Mouse (Mus musculus): ENCODE data around the gene Atp11a.

DNA sequence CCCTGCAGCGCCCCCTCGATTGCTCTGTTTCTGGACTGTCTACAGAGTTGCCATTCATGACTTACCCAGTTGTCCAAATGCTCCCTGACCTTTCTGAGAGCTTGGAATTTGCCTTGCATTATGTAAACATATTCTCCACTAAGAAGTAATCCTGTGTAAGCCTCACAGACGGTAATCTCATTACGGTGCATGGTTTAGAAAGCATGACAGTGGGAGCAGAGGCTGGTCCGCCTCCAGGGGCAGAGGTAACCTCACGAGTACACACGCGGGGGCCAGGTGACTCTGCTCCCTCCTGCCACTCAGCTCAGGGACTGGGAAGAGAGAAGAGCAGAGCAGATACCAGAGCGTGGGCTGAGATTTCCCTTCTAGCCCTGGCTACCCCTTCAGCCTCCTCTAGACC, 37.7 kb upstream of the Atp11a start:
- no peak for TF ChIP-seq CTCF (IDR thresholded peaks at IDR 0.05; ENCODE audit: low read depth)
- no peak for TF ChIP-seq EP300 (IDR thresholded peaks at IDR 0.05; ENCODE audit: low read depth)

Measured in heart, postnatal 0 days (tissue).